In genomic region chr1:134076789-134077188, GRCm38 (mm10) we compare ENCODE assay signal across 8 mouse cellular contexts. TPM values are rescaled to one million over a fixed set of nuclear protein-coding genes. Genes with fewer than 3 reads are reported as not detected.
DNase-seq lines count a peak whose midpoint lies in the region; ATAC-seq and TF ChIP-seq lines count a peak whose summit lies in the region.

No protein-coding gene starts in this region.

- H3K4me3 ChIP-seq in cerebellum, adult 2 months (replicated peaks; ENCODE audit: insufficient read depth, low read depth, low read length) = peak overlapping the region; percentile 52
- H3K4me3 ChIP-seq in lung, embryonic 16.5 days (ENCODE audit: low read length) = peak overlapping the region; percentile 80
- H3K4me3 ChIP-seq in intestine, embryonic 16.5 days (ENCODE audit: low read length) = peak overlapping the region; percentile 29
- peak overlapping the region; percentile 71 for H3K4me3 ChIP-seq in neural tube, embryonic 14.5 days (ENCODE audit: low read depth, low read length)

- 0 out of 2 replicates have a peak overlapping the region, but pooled peaks have one; percentile 37 for H3K27ac ChIP-seq in cerebellum, adult 2 months (ENCODE audit: insufficient read depth, low read length)
- H3K27ac ChIP-seq in lung, embryonic 16.5 days (ENCODE audit: low read length) = peak overlapping the region; percentile 66
- H3K27ac ChIP-seq in intestine, embryonic 16.5 days (ENCODE audit: low read length) = 0 out of 2 replicates have a peak overlapping the region, but pooled peaks have one; percentile 11
- peak overlapping the region; percentile 55; the same call in 1 of the 2 replicates for H3K27ac ChIP-seq in neural tube, embryonic 14.5 days (ENCODE audit: low read depth, low read length)

- ATAC-seq in lung, embryonic 16.5 days (ENCODE audit: low read depth) = no peak
- no peak for ATAC-seq in intestine, embryonic 16.5 days
- ATAC-seq in neural tube, embryonic 14.5 days (ENCODE audit: low read depth) = no peak

- H3K4me2 ChIP-seq in lung, embryonic 16.5 days (ENCODE audit: low read depth, low read length) = peak overlapping the region; percentile 65
- peak overlapping the region; percentile 45 for H3K4me2 ChIP-seq in intestine, embryonic 16.5 days (ENCODE audit: low read depth, low read length)
- peak overlapping the region; percentile 64 for H3K4me2 ChIP-seq in neural tube, embryonic 14.5 days (ENCODE audit: low read depth, low read length)

- H3K9me3 ChIP-seq in lung, embryonic 16.5 days (ENCODE audit: control insufficient read depth, low read length) = no peaks in the 10 kb centered on the region
- H3K9me3 ChIP-seq in intestine, embryonic 16.5 days (ENCODE audit: control insufficient read depth, low read length) = no peaks in the 10 kb centered on the region
- H3K9me3 ChIP-seq in neural tube, embryonic 14.5 days (ENCODE audit: control insufficient read depth, low read length) = no peaks in the 10 kb centered on the region

- no peaks in the 10 kb centered on the region for H3K27me3 ChIP-seq in cerebellum, adult 2 months (ENCODE audit: control insufficient read depth, insufficient read depth, low read length)
- H3K27me3 ChIP-seq in lung, embryonic 16.5 days (ENCODE audit: control insufficient read depth, insufficient read depth, low read depth, low read length) = no peaks in the 10 kb centered on the region
- H3K27me3 ChIP-seq in intestine, embryonic 16.5 days (replicated peaks; ENCODE audit: control insufficient read depth, insufficient read depth, low read length) = no peaks in the 10 kb centered on the region
- no peaks in the 10 kb centered on the region for H3K27me3 ChIP-seq in neural tube, embryonic 14.5 days (ENCODE audit: control insufficient read depth, insufficient read depth, low read length)

- WGBS in cerebellum, adult 2 months = 26% methylated on average over 2 of the region's 2 CpGs
- WGBS in lung, embryonic 16.5 days = 59% methylated on average over 2 of the region's 2 CpGs
- WGBS in intestine, embryonic 16.5 days = 68% methylated on average over 2 of the region's 2 CpGs
- WGBS in neural tube, embryonic 14.5 days = 25% methylated on average over 2 of the region's 2 CpGs

- DNase-seq in cerebellum, adult 2 months = no peak
- no peak for DNase-seq in cerebellum, adult 8-10 months
- no peak for DNase-seq in lung, postnatal 25 days (ENCODE audit: low spot score)
- DNase-seq in adrenal gland, adult 18-20 months (ENCODE audit: low spot score in 2 of 2) = no peak
- DNase-seq in T-cell, adult 2 months (ENCODE audit: low spot score) = no peak

- H3K36me3 ChIP-seq in lung, embryonic 16.5 days (ENCODE audit: control insufficient read depth, insufficient read depth, low read length) = peaks cover 20% of the 10 kb centered on the region
- H3K36me3 ChIP-seq in intestine, embryonic 16.5 days (ENCODE audit: control insufficient read depth, insufficient read depth, low read length) = no peaks in the 10 kb centered on the region
- H3K36me3 ChIP-seq in neural tube, embryonic 14.5 days (ENCODE audit: control insufficient read depth, insufficient read depth, low read length) = no peaks in the 10 kb centered on the region

- TF ChIP-seq POLR2A in cerebellum, adult 2 months (IDR thresholded peaks at IDR 0.05; ENCODE audit: borderline replicate concordance, insufficient read depth, low read length) = no peak

- TF ChIP-seq CTCF in cerebellum, adult 2 months (IDR thresholded peaks at IDR 0.05; ENCODE audit: borderline replicate concordance, insufficient read depth, low read depth, low read length) = no peak

- peak overlapping the region; percentile 88 for H3K9ac ChIP-seq in lung, embryonic 16.5 days (ENCODE audit: low read length)
- peak overlapping the region; percentile 30; the same call in 1 of the 2 replicates for H3K9ac ChIP-seq in intestine, embryonic 16.5 days (ENCODE audit: low read depth, low read length)
- peak overlapping the region; percentile 44 for H3K9ac ChIP-seq in neural tube, embryonic 14.5 days (replicated peaks; ENCODE audit: low read depth, low read length)

- peaks cover 15% of the 10 kb centered on the region for H3K4me1 ChIP-seq in cerebellum, adult 2 months (ENCODE audit: control insufficient read depth, insufficient read depth, low read length)
- peaks cover 59% of the 10 kb centered on the region for H3K4me1 ChIP-seq in lung, embryonic 16.5 days (replicated peaks; ENCODE audit: control insufficient read depth, insufficient read depth, low read length)
- H3K4me1 ChIP-seq in intestine, embryonic 16.5 days (ENCODE audit: control insufficient read depth, insufficient read depth, low read length) = peaks cover 36% of the 10 kb centered on the region
- H3K4me1 ChIP-seq in neural tube, embryonic 14.5 days (ENCODE audit: control insufficient read depth, insufficient read depth, low read length) = peaks cover 21% of the 10 kb centered on the region

RNA-seq across cellular contexts. Expression of gene Btg2, which starts 2.1 kb away (rescaled TPM):
- polyA plus RNA-seq in cerebellum, adult 2 months (2012; rRNA removed) = 11.9 and 15.3 TPM in 2 replicates
- 130 and 135 TPM in 2 replicates for polyA plus RNA-seq in lung, embryonic 16.5 days (2015; fragmentation: Nextera tagmentation; extraction: Ambion mirVana)
- polyA plus RNA-seq in intestine, embryonic 16.5 days (2015; fragmentation: Nextera tagmentation; extraction: Ambion mirVana) = 42.9 and 43.2 TPM in 2 replicates
- 22.4 and 26.9 TPM in 2 replicates for polyA plus RNA-seq in neural tube, embryonic 14.5 days (2014; fragmentation: Nextera tagmentation; extraction: Ambion mirVana)
- 10 to 100 TPM; 23.1 to 32.7 TPM for total RNA-seq in adrenal gland, adult 18-20 months (2021)

RNA-seq across cellular contexts. Expression of gene Chit1, which starts 34.3 kb away (rescaled TPM):
- polyA plus RNA-seq in cerebellum, adult 2 months (2012; rRNA removed) = not detected in 2 replicates
- polyA plus RNA-seq in lung, embryonic 16.5 days (2015; fragmentation: Nextera tagmentation; extraction: Ambion mirVana) = 0.09 and 0.24 TPM in 2 replicates
- polyA plus RNA-seq in intestine, embryonic 16.5 days (2015; fragmentation: Nextera tagmentation; extraction: Ambion mirVana) = not detected in 2 replicates
- 0.52 and 1.4 TPM in 2 replicates for polyA plus RNA-seq in neural tube, embryonic 14.5 days (2014; fragmentation: Nextera tagmentation; extraction: Ambion mirVana)
- total RNA-seq in adrenal gland, adult 18-20 months (2021) = not detected

RNA-seq across cellular contexts. Expression of gene Fmod, which starts 39.7 kb away (rescaled TPM):
- 7.5 and 10.8 TPM in 2 replicates for polyA plus RNA-seq in cerebellum, adult 2 months (2012; rRNA removed)
- 159 and 191 TPM in 2 replicates for polyA plus RNA-seq in lung, embryonic 16.5 days (2015; fragmentation: Nextera tagmentation; extraction: Ambion mirVana)
- 8.7 and 8.8 TPM in 2 replicates for polyA plus RNA-seq in intestine, embryonic 16.5 days (2015; fragmentation: Nextera tagmentation; extraction: Ambion mirVana)
- polyA plus RNA-seq in neural tube, embryonic 14.5 days (2014; fragmentation: Nextera tagmentation; extraction: Ambion mirVana) = 0.23 and 13.8 TPM in 2 replicates
- 1 to 10 TPM; 6.7 to 9.6 TPM for total RNA-seq in adrenal gland, adult 18-20 months (2021)

Comparison
In these comparisons a context has a peak if more than half of its experiments do, and no peak if none do; other contexts are left out.
1. H3K27ac ChIP-seq: peak in every context shown above with its lines; median percentile 66 in lung, embryonic 16.5 days; 55 in neural tube, embryonic 14.5 days; 37 in cerebellum, adult 2 months; 11 in intestine, embryonic 16.5 days.
2. H3K4me3 ChIP-seq: peak in every context shown above with its lines; median percentile 80 in lung, embryonic 16.5 days; 71 in neural tube, embryonic 14.5 days; 52 in cerebellum, adult 2 months; 29 in intestine, embryonic 16.5 days.
3. H3K9ac ChIP-seq: peak in every context shown above with its lines; median percentile 88 in lung, embryonic 16.5 days; 44 in neural tube, embryonic 14.5 days; 30 in intestine, embryonic 16.5 days.
4. RNA of gene Fmod, which starts 39.7 kb away (polyA plus RNA-seq): 159 to 191 TPM in lung, embryonic 16.5 days; 8.7 to 8.8 TPM in intestine, embryonic 16.5 days, 7.5 to 10.8 TPM in cerebellum, adult 2 months and 0.23 to 13.8 TPM in neural tube, embryonic 14.5 days; every median in the first group is over 10 times any median in the second.
5. Peak in every context shown above with its lines, with median percentiles within 50 percentile points of each other: H3K4me2 ChIP-seq.